Mouse (Mus musculus) kidney, embryonic 16.5 days (tissue): ENCODE measurements around the gene Ncln. TPM values are rescaled to one million over a fixed set of nuclear protein-coding genes. Genes with fewer than 3 reads are reported as not detected.

Source experiments
- ATAC-seq: fragments of 200-750 bp; cut with Nextera tagmentation; 2 replicates; pipeline ENCODE4 v1.8.0; 2017; ENCODE audit warnings: moderate TSS enrichment; ENCODE audit not compliant: low FRiP score, low TSS enrichment
- H3K27ac ChIP-seq: fragments of 300-500 bp; sonication (generic); 2 replicates; pipeline ENCODE4 v1.5.1; 2014; ENCODE audit warnings: low read length
- H3K27me3 ChIP-seq: fragments of 300-500 bp; sonication (generic); 2 replicates; pipeline ENCODE4 v1.6.1; 2014; ENCODE audit warnings: low read length, control low read depth, mixed read lengths; ENCODE audit not compliant: insufficient read depth
- H3K36me3 ChIP-seq: fragments of 300-500 bp; sonication (generic); 2 replicates; pipeline ENCODE4 v1.6.1; 2014; ENCODE audit warnings: low read length, control low read depth, mixed read lengths; ENCODE audit not compliant: insufficient read depth
- H3K4me1 ChIP-seq: fragments of 300-500 bp; sonication (generic); 2 replicates; pipeline ENCODE4 v1.6.1; 2014; ENCODE audit warnings: low read length, control low read depth, mixed read lengths; ENCODE audit not compliant: insufficient read depth
- H3K4me2 ChIP-seq: fragments of 300-500 bp; sonication (generic); replicated peaks from 2 replicates; pipeline ENCODE4 v1.6.1; 2014; ENCODE audit warnings: low read depth, low read length
- H3K4me3 ChIP-seq: fragments of 300-500 bp; sonication (generic); 2 replicates; pipeline ENCODE4 v1.5.1; 2014; ENCODE audit warnings: mild to moderate bottlenecking, low read length
- H3K9ac ChIP-seq: fragments of 300-500 bp; sonication (generic); replicated peaks from 2 replicates; pipeline ENCODE4 v1.6.1; 2014; ENCODE audit warnings: low read length
- H3K9me3 ChIP-seq: fragments of 300-500 bp; sonication (generic); 2 replicates; pipeline ENCODE4 v1.6.1; 2016; ENCODE audit warnings: low read length, control low read depth
- WGBS: fragments of 180-500 bp; shearing (Covaris S2); extraction: QIAGEN DNeasy Blood & Tissue Kit; methylation state at CpG from one replicate; pipeline ENCODE4 v1.1.7; 2014; 5-methylcytosine and 5-hydroxymethylcytosine counted together
- polyA plus RNA-seq: library from polyadenylated mRNA; unstranded; fragments of >200 nt; fragmentation: Nextera tagmentation; extraction: Ambion mirVana; gene quantifications from 2 replicates; pipeline ENCODE4 v1.2.1, GENCODE M21; 2015

The Ncln gene
- polyA plus RNA-seq, 1 experiment from 2014 or later, result 112 TPM

GRCm38 (mm10) chr10:81493601-81494220, 2.5 kb downstream of the Ncln start:
- Histone ChIP-seq H3K9me3 (no peaks in the 10 kb centered on the region), H3K27me3 (no peaks in the 10 kb centered on the region), H3K9ac (no peak overlapping the region), H3K4me2 (no peak overlapping the region), H3K4me1 (peaks cover 16% of the 10 kb centered on the region), H3K4me3 (no peak overlapping the region), H3K27ac (no peak overlapping the region), H3K36me3 (peaks cover 39% of the 10 kb centered on the region)
- no peak for ATAC-seq
- 72% methylated on average over 8 of the region's 8 CpGs for WGBS

GRCm38 (mm10) chr10:81492606-81493240, 3.5 kb downstream of the Ncln start:
- Histone ChIP-seq H3K4me3 (no peak overlapping the region), H3K4me2 (no peak overlapping the region), H3K27me3 (no peaks in the 10 kb centered on the region), H3K36me3 (peaks cover 49% of the 10 kb centered on the region), H3K9me3 (no peaks in the 10 kb centered on the region), H3K4me1 (peaks cover 16% of the 10 kb centered on the region), H3K9ac (no peak overlapping the region), H3K27ac (no peak overlapping the region)
- 89% methylated on average over 11 of the region's 11 CpGs for WGBS
- ATAC-seq, result no peak

- Histone ChIP-seq H3K4me3 (no peak overlapping the region), H3K27me3 (no peaks in the 10 kb centered on the region), H3K9me3 (no peaks in the 10 kb centered on the region), H3K4me1 (peaks cover 16% of the 10 kb centered on the region), H3K9ac (no peak overlapping the region), H3K36me3 (peaks cover 64% of the 10 kb centered on the region), H3K27ac (no peak overlapping the region), H3K4me2 (no peak overlapping the region)
- WGBS, result 94% methylated on average over 9 of the region's 9 CpGs
- no peak for ATAC-seq
These were observed 5.2 kb downstream of the Ncln start for GRCm38 (mm10) chr10:81491018-81491417.

GRCm38 (mm10) chr10:81489941-81490340, 6.3 kb downstream of the Ncln start:
- no peaks in the 10 kb centered on the region for H3K9me3 ChIP-seq
- H3K4me2 ChIP-seq, result no peak overlapping the region
- no peak overlapping the region for H3K9ac ChIP-seq
- ATAC-seq, result no peak
- 82% methylated on average over 14 of the region's 14 CpGs for WGBS
- H3K4me1 ChIP-seq, result peaks cover 9% of the 10 kb centered on the region
- H3K36me3 ChIP-seq, result peaks cover 64% of the 10 kb centered on the region
- no peak overlapping the region for H3K27ac ChIP-seq
- no peaks in the 10 kb centered on the region for H3K27me3 ChIP-seq
- H3K4me3 ChIP-seq, result no peak overlapping the region

- Histone ChIP-seq H3K4me3 (no peak overlapping the region), H3K36me3 (peaks cover 64% of the 10 kb centered on the region), H3K27ac (no peak overlapping the region), H3K9me3 (no peaks in the 10 kb centered on the region; the same call in 1 of the 2 replicates), H3K4me1 (no peaks in the 10 kb centered on the region), H3K27me3 (no peaks in the 10 kb centered on the region), H3K4me2 (no peak overlapping the region), H3K9ac (no peak overlapping the region)
- no peak for ATAC-seq
- WGBS, result 90% methylated on average over 11 of the region's 11 CpGs
These were observed 8.1 kb downstream of the Ncln start for GRCm38 (mm10) chr10:81488081-81488480.

- no peak overlapping the region for H3K4me2 ChIP-seq
- no peak overlapping the region for H3K4me3 ChIP-seq
- H3K36me3 ChIP-seq, result peaks cover 51% of the 10 kb centered on the region
- H3K27ac ChIP-seq, result no peak overlapping the region
- peaks cover 5% of the 10 kb centered on the region; the same call in 1 of the 2 replicates for H3K4me1 ChIP-seq
- ATAC-seq, result no peak
- no peak overlapping the region for H3K9ac ChIP-seq
- H3K9me3 ChIP-seq, result no peaks in the 10 kb centered on the region; the same call in 1 of the 2 replicates
- WGBS, result 89% methylated on average over 10 of the region's 10 CpGs
- H3K27me3 ChIP-seq, result peaks cover 11% of the 10 kb centered on the region
These were observed 9.7 kb downstream of the Ncln start for GRCm38 (mm10) chr10:81486496-81486895.

GRCm38 (mm10) chr10:81485479-81486018, 10.6 kb downstream of the Ncln start:
- peaks cover 5% of the 10 kb centered on the region; the same call in 1 of the 2 replicates for H3K4me1 ChIP-seq
- no peak overlapping the region for H3K9ac ChIP-seq
- 70% methylated on average over 7 of the region's 7 CpGs for WGBS
- no peak for ATAC-seq
- H3K27me3 ChIP-seq, result peaks cover 20% of the 10 kb centered on the region
- H3K4me2 ChIP-seq, result no peak overlapping the region
- peaks cover 41% of the 10 kb centered on the region for H3K36me3 ChIP-seq
- no peak overlapping the region for H3K27ac ChIP-seq
- H3K4me3 ChIP-seq, result no peak overlapping the region
- no peaks in the 10 kb centered on the region; the same call in 1 of the 2 replicates for H3K9me3 ChIP-seq

- Histone ChIP-seq H3K4me1 (peaks cover 5% of the 10 kb centered on the region; the same call in 1 of the 2 replicates), H3K4me2 (no peak overlapping the region), H3K9me3 (no peaks in the 10 kb centered on the region; the same call in 1 of the 2 replicates), H3K27me3 (peaks cover 20% of the 10 kb centered on the region), H3K9ac (no peak overlapping the region), H3K4me3 (no peak overlapping the region), H3K27ac (no peak overlapping the region), H3K36me3 (peaks cover 36% of the 10 kb centered on the region)
- WGBS, result 15% methylated on average over 2 of the region's 2 CpGs
- ATAC-seq, result no peak
These were observed 11.1 kb downstream of the Ncln start for GRCm38 (mm10) chr10:81485060-81485449.

- WGBS, result 61% methylated on average over 6 of the region's 6 CpGs
These were observed 11.6 kb downstream of the Ncln start for GRCm38 (mm10) chr10:81484441-81485059.

More at GRCm38 (mm10) chr10:81484441-81485059, 11.6 kb downstream of the Ncln start:
- no peaks in the 10 kb centered on the region; the same call in 1 of the 2 replicates for H3K9me3 ChIP-seq
- H3K9ac ChIP-seq, result no peak overlapping the region
- H3K4me2 ChIP-seq, result no peak overlapping the region
- no peak for ATAC-seq
- no peak overlapping the region for H3K27ac ChIP-seq
- no peak overlapping the region for H3K4me3 ChIP-seq
- peaks cover 22% of the 10 kb centered on the region for H3K27me3 ChIP-seq
- peaks cover 5% of the 10 kb centered on the region; the same call in 1 of the 2 replicates for H3K4me1 ChIP-seq
- peaks cover 31% of the 10 kb centered on the region for H3K36me3 ChIP-seq
